Mouse (Mus musculus): Measurements from ENCODE around the gene Fga. TPM values are rescaled to one million over a fixed set of nuclear protein-coding genes. Genes with fewer than 3 reads are reported as not detected.

Gene Fga
- polyA plus RNA-seq, 1 experiment, result not detected

GRCm38 (mm10) chr3:83030331-83030730 is 4.5 kb downstream of the Fga start:
- H3K27me3 ChIP-seq (ENCODE audit: control insufficient read depth, insufficient read depth, low read length, poor library complexity, severe bottlenecking), result no peaks in the 10 kb centered on the region
- H3K4me3 ChIP-seq (ENCODE audit: low read depth, low read length), result no peak overlapping the region
- no peaks in the 10 kb centered on the region for H3K36me3 ChIP-seq (ENCODE audit: control insufficient read depth, insufficient read depth, low read length, poor library complexity, severe bottlenecking)
- no peaks in the 10 kb centered on the region for H3K9me3 ChIP-seq (replicated peaks; ENCODE audit: control insufficient read depth, insufficient read depth, low read length, poor library complexity, severe bottlenecking)
- no peaks in the 10 kb centered on the region for H3K4me1 ChIP-seq (ENCODE audit: control insufficient read depth, insufficient read depth, low read length)
- no peak for TF ChIP-seq EP300 (IDR thresholded peaks at IDR 0.05; ENCODE audit: insufficient read depth, low read depth, low read length)
- TF ChIP-seq POLR2A (IDR thresholded peaks at IDR 0.05; ENCODE audit: insufficient read depth, low read length), result no peak
- no peak for TF ChIP-seq CTCF (IDR thresholded peaks at IDR 0.05; ENCODE audit: low read depth, low read length)
- no peak overlapping the region for H3K9ac ChIP-seq (ENCODE audit: low read depth, poor library complexity, severe bottlenecking)
- H3K27ac ChIP-seq (ENCODE audit: insufficient read depth, low read length), result no peak overlapping the region

- H3K27ac ChIP-seq (ENCODE audit: insufficient read depth, low read length), result no peak overlapping the region
- H3K9me3 ChIP-seq (replicated peaks; ENCODE audit: control insufficient read depth, insufficient read depth, low read length, poor library complexity, severe bottlenecking), result no peaks in the 10 kb centered on the region
- no peaks in the 10 kb centered on the region for H3K4me1 ChIP-seq (ENCODE audit: control insufficient read depth, insufficient read depth, low read length)
- no peaks in the 10 kb centered on the region for H3K27me3 ChIP-seq (ENCODE audit: control insufficient read depth, insufficient read depth, low read length, poor library complexity, severe bottlenecking)
- H3K9ac ChIP-seq (ENCODE audit: low read depth, poor library complexity, severe bottlenecking), result no peak overlapping the region
- H3K36me3 ChIP-seq (ENCODE audit: control insufficient read depth, insufficient read depth, low read length, poor library complexity, severe bottlenecking), result no peaks in the 10 kb centered on the region
- TF ChIP-seq CTCF (IDR thresholded peaks at IDR 0.05; ENCODE audit: low read depth, low read length), result no peak
- no peak for TF ChIP-seq POLR2A (IDR thresholded peaks at IDR 0.05; ENCODE audit: insufficient read depth, low read length)
- no peak for TF ChIP-seq EP300 (IDR thresholded peaks at IDR 0.05; ENCODE audit: insufficient read depth, low read depth, low read length)
- no peak overlapping the region for H3K4me3 ChIP-seq (ENCODE audit: low read depth, low read length)
Observed at GRCm38 (mm10) chr3:83032746-83033308, 7.0 kb downstream of the Fga start.

GRCm38 (mm10) chr3:83033801-83034200 is 7.9 kb downstream of the Fga start:
- H3K27ac ChIP-seq (ENCODE audit: insufficient read depth, low read length), result no peak overlapping the region
- H3K36me3 ChIP-seq (ENCODE audit: control insufficient read depth, insufficient read depth, low read length, poor library complexity, severe bottlenecking), result no peaks in the 10 kb centered on the region
- no peak for TF ChIP-seq POLR2A (IDR thresholded peaks at IDR 0.05; ENCODE audit: insufficient read depth, low read length)
- no peak for TF ChIP-seq EP300 (IDR thresholded peaks at IDR 0.05; ENCODE audit: insufficient read depth, low read depth, low read length)
- no peak for TF ChIP-seq CTCF (IDR thresholded peaks at IDR 0.05; ENCODE audit: low read depth, low read length)
- no peaks in the 10 kb centered on the region for H3K27me3 ChIP-seq (ENCODE audit: control insufficient read depth, insufficient read depth, low read length, poor library complexity, severe bottlenecking)
- no peak overlapping the region for H3K9ac ChIP-seq (ENCODE audit: low read depth, poor library complexity, severe bottlenecking)
- no peak overlapping the region for H3K4me3 ChIP-seq (ENCODE audit: low read depth, low read length)
- no peaks in the 10 kb centered on the region for H3K9me3 ChIP-seq (replicated peaks; ENCODE audit: control insufficient read depth, insufficient read depth, low read length, poor library complexity, severe bottlenecking)
- no peaks in the 10 kb centered on the region for H3K4me1 ChIP-seq (ENCODE audit: control insufficient read depth, insufficient read depth, low read length)

GRCm38 (mm10) chr3:83038865-83039264 is 13.0 kb downstream of the Fga start:
- H3K4me1 ChIP-seq (ENCODE audit: control insufficient read depth, insufficient read depth, low read length), result no peaks in the 10 kb centered on the region
- TF ChIP-seq CTCF (IDR thresholded peaks at IDR 0.05; ENCODE audit: low read depth, low read length) (no peak), POLR2A (IDR thresholded peaks at IDR 0.05; ENCODE audit: insufficient read depth, low read length) (no peak), EP300 (IDR thresholded peaks at IDR 0.05; ENCODE audit: insufficient read depth, low read depth, low read length) (no peak)
- H3K9ac ChIP-seq (ENCODE audit: low read depth, poor library complexity, severe bottlenecking), result no peak overlapping the region
- no peaks in the 10 kb centered on the region for H3K27me3 ChIP-seq (ENCODE audit: control insufficient read depth, insufficient read depth, low read length, poor library complexity, severe bottlenecking)
- no peak overlapping the region for H3K27ac ChIP-seq (ENCODE audit: insufficient read depth, low read length)
- H3K36me3 ChIP-seq (ENCODE audit: control insufficient read depth, insufficient read depth, low read length, poor library complexity, severe bottlenecking), result no peaks in the 10 kb centered on the region
- no peak overlapping the region for H3K4me3 ChIP-seq (ENCODE audit: low read depth, low read length)
- no peaks in the 10 kb centered on the region for H3K9me3 ChIP-seq (replicated peaks; ENCODE audit: control insufficient read depth, insufficient read depth, low read length, poor library complexity, severe bottlenecking)

GRCm38 (mm10) chr3:83039666-83040065 is 13.8 kb downstream of the Fga start:
- H3K9me3 ChIP-seq (replicated peaks; ENCODE audit: control insufficient read depth, insufficient read depth, low read length, poor library complexity, severe bottlenecking), result no peaks in the 10 kb centered on the region
- H3K27me3 ChIP-seq (ENCODE audit: control insufficient read depth, insufficient read depth, low read length, poor library complexity, severe bottlenecking), result no peaks in the 10 kb centered on the region
- no peak overlapping the region for H3K4me3 ChIP-seq (ENCODE audit: low read depth, low read length)
- TF ChIP-seq EP300 (IDR thresholded peaks at IDR 0.05; ENCODE audit: insufficient read depth, low read depth, low read length) (no peak), CTCF (IDR thresholded peaks at IDR 0.05; ENCODE audit: low read depth, low read length) (no peak), POLR2A (IDR thresholded peaks at IDR 0.05; ENCODE audit: insufficient read depth, low read length) (no peak)
- no peaks in the 10 kb centered on the region for H3K4me1 ChIP-seq (ENCODE audit: control insufficient read depth, insufficient read depth, low read length)
- H3K9ac ChIP-seq (ENCODE audit: low read depth, poor library complexity, severe bottlenecking), result no peak overlapping the region
- no peaks in the 10 kb centered on the region for H3K36me3 ChIP-seq (ENCODE audit: control insufficient read depth, insufficient read depth, low read length, poor library complexity, severe bottlenecking)
- no peak overlapping the region for H3K27ac ChIP-seq (ENCODE audit: insufficient read depth, low read length)

GRCm38 (mm10) chr3:83042451-83042850 is 16.6 kb downstream of the Fga start:
- Histone ChIP-seq H3K36me3 (ENCODE audit: control insufficient read depth, insufficient read depth, low read length, poor library complexity, severe bottlenecking) (no peaks in the 10 kb centered on the region), H3K9ac (ENCODE audit: low read depth, poor library complexity, severe bottlenecking) (no peak overlapping the region), H3K9me3 (replicated peaks; ENCODE audit: control insufficient read depth, insufficient read depth, low read length, poor library complexity, severe bottlenecking) (no peaks in the 10 kb centered on the region), H3K4me1 (ENCODE audit: control insufficient read depth, insufficient read depth, low read length) (no peaks in the 10 kb centered on the region), H3K27me3 (ENCODE audit: control insufficient read depth, insufficient read depth, low read length, poor library complexity, severe bottlenecking) (no peaks in the 10 kb centered on the region), H3K27ac (ENCODE audit: insufficient read depth, low read length) (no peak overlapping the region), H3K4me3 (ENCODE audit: low read depth, low read length) (no peak overlapping the region)
- TF ChIP-seq EP300 (IDR thresholded peaks at IDR 0.05; ENCODE audit: insufficient read depth, low read depth, low read length), result no peak
- no peak for TF ChIP-seq CTCF (IDR thresholded peaks at IDR 0.05; ENCODE audit: low read depth, low read length)
- no peak for TF ChIP-seq POLR2A (IDR thresholded peaks at IDR 0.05; ENCODE audit: insufficient read depth, low read length)

Measured in ES-Bruce4 (cell line).